Mouse (Mus musculus): Measurements from ENCODE around the gene Zfp759. TPM values are rescaled to one million over a fixed set of nuclear protein-coding genes. Genes with fewer than 3 reads are reported as not detected.
"Not testable (repeated sequence)": the region's sequence is repeated elsewhere in the genome, so short reads cannot be mapped to it uniquely, and the experiment has no call there.

The Zfp759 gene
- total and polyA plus RNA-seq, 2 experiments from 2014 or later, result 2.6 to 8.9 TPM

DNA sequence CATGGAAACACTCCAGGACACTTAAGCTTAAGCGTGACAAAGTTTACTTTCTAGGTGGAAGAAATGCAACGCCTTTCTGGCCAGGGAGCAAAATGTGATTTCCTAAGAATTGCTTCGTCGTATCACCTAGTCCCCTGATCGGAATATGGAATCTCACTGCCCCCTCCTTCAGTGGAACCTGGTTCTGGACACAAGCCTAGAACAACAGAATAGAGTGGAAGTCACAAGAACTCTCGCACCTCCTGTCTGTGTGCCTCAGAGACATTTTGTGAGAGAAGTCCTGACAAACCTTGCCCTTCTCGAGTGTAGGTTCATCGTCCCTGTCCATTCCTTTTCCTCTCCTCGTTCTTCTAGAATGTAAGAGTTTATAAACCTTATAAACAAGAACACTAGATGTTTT, 13.8 kb upstream of the Zfp759 start:
- Histone ChIP-seq H3K27me3 (ENCODE audit: insufficient read depth, low read length) (no peaks in the 10 kb centered on the region), H3K36me3 (ENCODE audit: insufficient read depth) (no peaks in the 10 kb centered on the region), H3K27ac (ENCODE audit: low read depth, low read length) (no peak overlapping the region), H3K9ac (peak overlapping the region; percentile 53; the same call in 1 of the 2 replicates), H3K9me3 (ENCODE audit: low read length) (no peaks in the 10 kb centered on the region), H3K4me2 (ENCODE audit: low read depth) (peak overlapping the region; percentile 83), H3K4me1 (ENCODE audit: insufficient read depth) (no peaks in the 10 kb centered on the region; the same call in 1 of the 2 replicates), H3K4me3 (ENCODE audit: low read depth, low read length) (peak overlapping the region; percentile 63)
- no peak for DNase-seq
- 69% methylated on average over 9 of the region's 9 CpGs for WGBS
- TF ChIP-seq CTCF (IDR thresholded peaks at IDR 0.05; ENCODE audit: low read depth), result no peak
- ATAC-seq, result no peak

DNA sequence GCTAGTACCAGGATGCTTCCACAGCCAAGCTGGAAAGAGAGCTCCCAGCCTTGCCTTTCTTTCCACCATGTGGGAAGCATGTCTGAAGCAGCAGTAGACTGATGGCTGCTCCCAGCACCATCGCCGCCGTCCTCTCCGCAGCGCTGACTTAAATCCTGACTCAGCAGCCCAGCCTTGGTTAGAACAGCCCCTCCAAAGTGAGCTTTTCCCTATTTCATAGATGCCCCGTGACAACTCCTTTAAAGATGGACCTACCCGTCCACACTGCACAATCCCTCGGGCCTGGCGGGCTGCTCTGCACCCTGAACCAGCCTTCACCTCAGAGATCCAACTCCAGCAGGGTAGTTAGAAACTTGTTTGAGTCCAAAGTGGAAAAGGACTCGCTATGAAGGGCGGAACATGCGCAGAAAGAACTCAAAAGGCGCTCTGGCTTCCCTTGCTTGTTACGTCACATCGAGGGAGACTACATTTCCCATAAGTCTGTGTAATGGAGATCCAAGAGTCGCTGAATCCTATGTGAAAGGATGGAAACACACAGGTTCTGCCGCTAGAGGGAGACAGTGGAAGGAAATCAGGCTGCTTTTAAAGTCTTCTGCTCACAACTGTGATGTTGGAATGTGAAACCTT, 13.2 kb upstream of the Zfp759 start, which contains the start of gene Gm28557:
Gene Gm28557 (minus strand): TSS at position 411 of the 627 bp plus-strand sequence.
- Histone ChIP-seq H3K27me3 (ENCODE audit: insufficient read depth, low read length) (no peaks in the 10 kb centered on the region), H3K9ac (peak within 1 kb of the TSS; percentile 53), H3K4me2 (ENCODE audit: low read depth) (peak within 1 kb of the TSS; percentile 83), H3K27ac (ENCODE audit: low read depth, low read length) (peak within 1 kb of the TSS; percentile 59), H3K9me3 (ENCODE audit: low read length) (no peaks in the 10 kb centered on the region), H3K36me3 (ENCODE audit: insufficient read depth) (no peaks in the 10 kb centered on the region), H3K4me1 (ENCODE audit: insufficient read depth) (no peaks in the 10 kb centered on the region; the same call in 1 of the 2 replicates), H3K4me3 (ENCODE audit: low read depth, low read length) (peak within 1 kb of the TSS; percentile 63)
- DNase-seq (peak; percentile 95), ATAC-seq (peak; percentile 99)
- peak; percentile 92 for TF ChIP-seq CTCF (IDR thresholded peaks at IDR 0.05; ENCODE audit: low read depth)
- WGBS, result under 1% methylated on average over 17 of the region's 17 CpGs

DNA sequence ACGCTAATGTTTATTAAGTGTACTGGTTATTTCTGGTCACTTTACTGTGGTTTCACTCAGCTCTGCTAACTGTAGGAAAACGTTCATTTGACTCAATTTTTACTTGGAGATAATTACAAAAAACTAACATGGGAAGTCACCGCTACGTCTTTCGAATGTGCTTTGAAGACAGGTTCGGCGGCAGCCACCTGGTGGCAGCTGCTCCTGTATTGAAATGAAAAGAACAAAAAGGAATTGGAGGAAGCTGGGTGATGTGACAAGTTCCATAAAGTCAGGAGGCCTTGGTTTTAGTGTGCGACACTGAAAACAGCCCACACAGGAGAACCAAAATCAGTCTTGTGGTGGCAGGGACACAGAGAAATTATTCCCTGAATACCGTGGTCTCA, 12.6 kb upstream of the Zfp759 start:
- Histone ChIP-seq H3K4me1 (ENCODE audit: insufficient read depth) (no peaks in the 10 kb centered on the region; the same call in 1 of the 2 replicates), H3K9me3 (ENCODE audit: low read length) (no peaks in the 10 kb centered on the region), H3K36me3 (ENCODE audit: insufficient read depth) (no peaks in the 10 kb centered on the region), H3K27me3 (ENCODE audit: insufficient read depth, low read length) (no peaks in the 10 kb centered on the region), H3K4me2 (ENCODE audit: low read depth) (peak overlapping the region; percentile 83), H3K4me3 (ENCODE audit: low read depth, low read length) (peak overlapping the region; percentile 63), H3K9ac (0 out of 2 replicates have a peak overlapping the region, but pooled peaks have one; percentile 19), H3K27ac (ENCODE audit: low read depth, low read length) (no peak overlapping the region)
- WGBS, result 4% methylated on average over 9 of the region's 9 CpGs
- ATAC-seq (peak; percentile 75), DNase-seq (no peak)
- no peak for TF ChIP-seq CTCF (IDR thresholded peaks at IDR 0.05; ENCODE audit: low read depth)

DNA sequence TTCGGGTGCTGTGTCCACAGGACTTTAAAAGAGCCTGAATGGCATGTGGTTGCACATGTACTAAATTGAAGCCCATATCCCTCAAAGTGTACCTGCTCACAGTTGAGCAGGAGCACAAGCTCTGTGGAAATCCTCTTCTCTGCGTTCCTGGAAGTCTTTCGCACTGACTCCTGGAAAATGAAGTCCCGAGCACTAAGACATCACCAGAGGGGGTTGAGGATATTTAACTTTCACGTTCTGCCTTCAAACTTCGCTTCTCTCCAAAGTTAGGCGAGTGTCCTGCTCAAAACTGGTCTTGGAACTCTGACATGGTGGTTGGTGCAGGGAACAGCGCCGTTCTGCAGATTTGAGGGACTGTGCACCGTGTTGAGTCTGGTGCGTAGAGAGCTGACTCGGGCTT, 9.4 kb upstream of the Zfp759 start:
- WGBS, result 85% methylated on average over 12 of the region's 12 CpGs
- Histone ChIP-seq H3K9ac (no peak overlapping the region), H3K27me3 (ENCODE audit: insufficient read depth, low read length) (no peaks in the 10 kb centered on the region), H3K4me2 (ENCODE audit: low read depth) (no peak overlapping the region), H3K36me3 (ENCODE audit: insufficient read depth) (no peaks in the 10 kb centered on the region), H3K4me3 (ENCODE audit: low read depth, low read length) (no peak overlapping the region), H3K9me3 (ENCODE audit: low read length) (no peaks in the 10 kb centered on the region), H3K27ac (ENCODE audit: low read depth, low read length) (no peak overlapping the region), H3K4me1 (ENCODE audit: insufficient read depth) (no peaks in the 10 kb centered on the region; the same call in 1 of the 2 replicates)
- no peak for TF ChIP-seq CTCF (IDR thresholded peaks at IDR 0.05; ENCODE audit: low read depth)
- DNase-seq, result no peak
- ATAC-seq, result no peak

DNA sequence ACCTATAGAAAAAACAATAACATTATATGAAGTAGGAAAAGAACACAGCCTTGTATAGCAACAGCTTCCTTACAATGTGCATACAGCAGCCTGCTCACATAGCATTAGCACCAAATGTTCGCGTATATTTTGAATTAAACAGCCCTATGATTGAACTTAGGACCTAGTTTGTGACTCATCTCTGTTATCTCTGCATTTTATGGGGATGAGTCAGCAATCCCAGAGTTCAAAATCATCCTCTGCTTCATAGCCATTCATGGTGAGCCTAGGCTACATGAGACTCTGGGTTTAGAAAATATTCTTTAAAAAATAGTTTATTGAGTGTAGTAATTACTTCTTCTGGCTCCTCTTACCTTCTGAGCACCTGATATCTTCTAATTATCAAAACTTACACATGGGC, 8.2 kb upstream of the Zfp759 start:
- no peak overlapping the region for H3K27ac ChIP-seq (ENCODE audit: low read depth, low read length)
- no peak overlapping the region for H3K9ac ChIP-seq
- H3K36me3 ChIP-seq (ENCODE audit: insufficient read depth), result no peaks in the 10 kb centered on the region
- no peaks in the 10 kb centered on the region for H3K4me1 ChIP-seq (ENCODE audit: insufficient read depth)
- WGBS, result 90% methylated on average over 2 of the region's 2 CpGs
- no peaks in the 10 kb centered on the region for H3K27me3 ChIP-seq (ENCODE audit: insufficient read depth, low read length)
- ATAC-seq, result no peak
- no peaks in the 10 kb centered on the region for H3K9me3 ChIP-seq (ENCODE audit: low read length)
- TF ChIP-seq CTCF (IDR thresholded peaks at IDR 0.05; ENCODE audit: low read depth), result no peak
- no peak for DNase-seq
- no peak overlapping the region for H3K4me3 ChIP-seq (ENCODE audit: low read depth, low read length)
- no peak overlapping the region for H3K4me2 ChIP-seq (ENCODE audit: low read depth)

DNA sequence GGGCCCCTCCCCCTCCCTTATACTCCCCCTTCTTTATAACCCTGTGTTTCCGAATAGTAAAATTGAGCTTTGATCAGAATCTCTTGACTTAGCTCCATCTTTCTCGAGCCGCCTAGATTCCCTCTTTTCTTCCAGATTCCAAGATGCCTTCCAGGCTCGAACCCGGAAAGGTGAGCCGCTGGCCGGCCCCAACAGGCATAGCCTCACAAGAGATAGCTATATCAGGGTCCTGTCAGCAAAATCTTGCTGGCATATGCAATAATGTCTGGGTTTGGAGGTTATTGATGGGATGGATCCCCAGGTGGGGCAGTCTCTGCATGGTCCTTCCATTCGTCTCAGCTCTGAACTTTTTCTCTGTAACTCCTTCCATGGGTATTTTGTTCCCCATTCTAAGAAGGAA, 5.3 kb upstream of the Zfp759 start, which contains the start of gene Rslcan18:
Gene Rslcan18 (minus strand): TSS at position 101 of the 400 bp plus-strand sequence.
- not testable (repeated sequence) for H3K4me2 ChIP-seq (ENCODE audit: low read depth); ATAC-seq; H3K27ac ChIP-seq (ENCODE audit: low read depth, low read length); H3K4me3 ChIP-seq (ENCODE audit: low read depth, low read length); H3K27me3 ChIP-seq (ENCODE audit: insufficient read depth, low read length); DNase-seq; H3K36me3 ChIP-seq (ENCODE audit: insufficient read depth); H3K4me1 ChIP-seq (ENCODE audit: insufficient read depth); H3K9ac ChIP-seq; H3K9me3 ChIP-seq (ENCODE audit: low read length)
- 91% methylated on average over 8 of the region's 8 CpGs for WGBS

DNA sequence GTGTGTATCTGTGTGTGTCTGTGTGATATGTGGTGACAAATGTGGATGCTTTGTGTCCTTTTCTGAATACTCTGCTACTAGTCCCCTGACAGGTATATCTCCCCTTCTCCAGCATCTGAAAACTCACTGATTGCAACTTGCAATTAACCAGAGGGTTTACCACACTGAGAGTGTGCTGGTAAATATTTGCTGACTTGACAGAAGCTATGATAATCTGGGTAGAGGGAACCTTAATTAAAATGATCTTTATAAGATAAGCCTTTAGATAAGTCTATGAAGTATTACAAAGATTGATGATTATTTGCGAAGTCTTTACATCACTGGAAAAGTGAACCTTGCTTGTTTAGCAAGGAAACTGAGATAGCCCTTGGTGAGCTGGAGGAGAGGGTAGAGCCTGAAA, 3.0 kb downstream of the Zfp759 start:
- ATAC-seq, result no peak
- Histone ChIP-seq H3K4me1 (ENCODE audit: insufficient read depth) (0 out of 2 replicates have a peak, but pooled peaks cover 8% of the 10 kb centered on the region), H3K9me3 (ENCODE audit: low read length) (no peaks in the 10 kb centered on the region), H3K9ac (no peak overlapping the region), H3K36me3 (ENCODE audit: insufficient read depth) (no peaks in the 10 kb centered on the region), H3K4me3 (ENCODE audit: low read depth, low read length) (no peak overlapping the region), H3K4me2 (ENCODE audit: low read depth) (no peak overlapping the region), H3K27ac (ENCODE audit: low read depth, low read length) (no peak overlapping the region), H3K27me3 (ENCODE audit: insufficient read depth, low read length) (no peaks in the 10 kb centered on the region)
- 97% methylated on average over 1 of the region's 1 CpGs for WGBS
- no peak for DNase-seq
- no peak for TF ChIP-seq CTCF (IDR thresholded peaks at IDR 0.05; ENCODE audit: low read depth)

DNA sequence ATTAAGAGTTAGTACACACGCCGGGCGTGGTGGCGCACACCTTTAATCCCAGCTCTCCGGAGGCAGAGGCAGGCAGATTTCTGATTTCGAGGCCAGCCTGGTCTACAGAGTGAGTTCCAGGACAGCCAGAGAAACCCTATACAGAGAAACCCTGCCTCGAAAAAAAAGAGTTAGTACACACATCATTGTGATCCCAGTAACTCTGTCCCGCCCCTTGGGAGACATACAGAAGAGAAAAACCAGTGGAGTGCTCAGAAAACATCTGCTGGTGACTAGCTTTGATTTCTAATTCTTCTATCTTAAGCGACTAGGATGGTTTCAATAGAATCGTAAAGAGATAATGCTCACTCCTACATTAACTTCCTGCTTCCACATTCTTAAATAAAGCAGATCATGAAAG, 6.0 kb downstream of the Zfp759 start:
- peak overlapping the region; percentile 83 for H3K9ac ChIP-seq
- H3K4me3 ChIP-seq (ENCODE audit: low read depth, low read length), result peak overlapping the region; percentile 73
- not testable (repeated sequence) for DNase-seq; H3K27me3 ChIP-seq (ENCODE audit: insufficient read depth, low read length); H3K4me1 ChIP-seq (ENCODE audit: insufficient read depth); H3K9me3 ChIP-seq (ENCODE audit: low read length); H3K36me3 ChIP-seq (ENCODE audit: insufficient read depth); H3K27ac ChIP-seq (ENCODE audit: low read depth, low read length)
- WGBS, result 79% methylated on average over 10 of the region's 10 CpGs
- ATAC-seq, result peak; percentile 7
- peak overlapping the region; percentile 88 for H3K4me2 ChIP-seq (ENCODE audit: low read depth)
